Mouse (Mus musculus) testis, adult 2 months (tissue): Measurements from ENCODE around the gene Bcas1.

ENCODE experiments used
- CTCF ChIP-seq: fragments of 200-500 bp; IDR thresholded peaks from 2 replicates; pipeline ENCODE4 v1.5.1; 2012; ENCODE audit warnings: low read depth, mild to moderate bottlenecking, inconsistent platforms, low read length, moderate library complexity; ENCODE audit not compliant: control insufficient read depth, insufficient read depth, insufficient replicate concordance
- POLR2A ChIP-seq: fragments of 200-500 bp; IDR thresholded peaks from 2 replicates; pipeline ENCODE4 v1.6.1; 2012; ENCODE audit warnings: low read depth, mild to moderate bottlenecking, inconsistent platforms, low read length, moderate library complexity; ENCODE audit not compliant: control insufficient read depth

DNA sequence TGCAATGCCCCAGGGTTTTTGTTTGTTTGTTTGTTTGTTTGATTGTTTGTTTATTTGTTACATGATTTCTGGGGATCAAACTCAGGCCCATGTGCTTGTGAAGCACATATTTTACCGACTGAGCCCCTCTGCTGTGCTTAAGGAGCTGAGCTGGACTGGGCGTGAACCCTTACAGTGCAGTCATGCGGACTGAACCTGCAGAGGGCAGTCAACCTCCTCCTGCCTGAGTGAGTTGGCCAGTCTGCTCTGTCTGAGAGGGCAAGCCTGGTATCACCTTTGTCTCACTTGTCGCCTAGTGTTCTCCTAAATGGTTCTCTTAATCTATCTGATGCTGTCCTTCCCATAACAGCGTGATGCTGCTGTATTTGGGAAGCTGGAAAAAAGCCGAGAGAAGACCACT, 4.5 kb upstream of the Bcas1 start:
- TF ChIP-seq POLR2A (no peak), CTCF (no peak)
